Mouse (Mus musculus) thymus, adult 2 months (tissue): ENCODE results near the gene Ephb1.

Experiments
- CTCF ChIP-seq: fragments of 200-500 bp; IDR thresholded peaks from 2 replicates; pipeline ENCODE4 v1.5.1; 2012; ENCODE audit warnings: mild to moderate bottlenecking, control low read depth, low read length, moderate library complexity, borderline replicate concordance; ENCODE audit not compliant: control insufficient read depth, poor library complexity, insufficient read depth; ENCODE audit errors: extremely low read depth
- POLR2A ChIP-seq: fragments of 200-500 bp; IDR thresholded peaks from 2 replicates; pipeline ENCODE4 v1.6.1; 2012; ENCODE audit warnings: mild to moderate bottlenecking, low read length, control low read depth, moderate library complexity; ENCODE audit not compliant: control insufficient read depth, poor library complexity, insufficient read depth; ENCODE audit errors: extremely low read depth

DNA sequence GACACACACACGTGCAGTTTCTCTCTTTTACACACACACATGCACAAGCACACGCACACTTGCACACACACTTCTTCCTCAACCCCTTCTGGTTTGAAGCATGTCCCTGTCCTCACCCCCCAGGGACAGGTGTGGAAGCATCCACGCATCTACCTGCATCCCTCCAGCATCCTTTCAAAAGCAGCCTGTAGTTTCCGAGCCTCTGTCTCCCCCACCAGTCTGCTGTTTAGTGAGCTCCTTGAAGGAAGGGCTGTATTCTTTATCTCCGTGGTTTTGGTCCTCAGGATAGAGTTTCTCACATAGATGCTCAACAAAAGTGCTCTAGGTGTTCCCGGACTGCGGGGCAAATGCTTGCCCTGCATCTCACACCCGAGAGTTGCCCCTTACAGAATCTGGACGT, 9.4 kb downstream of the Ephb1 start:
- TF ChIP-seq POLR2A (no peak), CTCF (no peak)
